Mouse (Mus musculus): ENCODE measurements around the gene Fsd2.

The Fsd2 gene

GRCm38 (mm10) chr7:81572610-81573268 lies 6.0 kb upstream of the Fsd2 start:
- no peak for DNase-seq (ENCODE audit: low read depth, low spot score)

DNA sequence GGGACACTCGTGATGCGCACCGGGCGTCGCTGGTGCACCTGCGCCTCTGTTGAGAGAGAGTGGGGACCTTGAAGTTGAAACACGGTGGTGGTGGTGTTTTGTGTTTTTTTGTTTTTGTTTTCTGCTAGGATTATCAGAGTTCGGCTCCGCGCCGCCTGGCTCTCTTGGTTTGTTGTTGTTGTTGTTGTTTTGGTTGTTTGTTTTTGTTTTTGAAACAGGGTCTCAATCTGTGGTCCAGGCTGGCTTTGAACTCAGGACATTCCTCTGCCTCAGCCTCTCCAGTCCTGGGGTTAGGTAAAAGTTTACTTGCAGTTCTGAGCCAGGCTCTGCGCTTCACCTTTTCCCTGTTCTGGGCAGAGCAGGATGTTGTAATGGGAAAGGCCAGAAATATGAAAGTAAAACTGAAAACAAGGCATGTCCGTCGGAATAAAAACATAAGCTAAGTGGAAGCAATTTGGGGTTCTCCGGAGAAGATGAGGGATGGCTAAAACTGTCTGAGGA lies 5.2 kb upstream of the Fsd2 start:
- no peak for DNase-seq (ENCODE audit: low read depth, low spot score)

GRCm38 (mm10) chr7:81571108-81571940 lies 4.6 kb upstream of the Fsd2 start, which contains the start of gene Whamm:
Gene Whamm, plus strand, starts transcription at chr7:81571266.
- DNase-seq (ENCODE audit: low read depth, low spot score): peak; percentile 98

GRCm38 (mm10) chr7:81570752-81571107 lies 4.0 kb upstream of the Fsd2 start:
- no peak for DNase-seq (ENCODE audit: low read depth, low spot score)

DNA sequence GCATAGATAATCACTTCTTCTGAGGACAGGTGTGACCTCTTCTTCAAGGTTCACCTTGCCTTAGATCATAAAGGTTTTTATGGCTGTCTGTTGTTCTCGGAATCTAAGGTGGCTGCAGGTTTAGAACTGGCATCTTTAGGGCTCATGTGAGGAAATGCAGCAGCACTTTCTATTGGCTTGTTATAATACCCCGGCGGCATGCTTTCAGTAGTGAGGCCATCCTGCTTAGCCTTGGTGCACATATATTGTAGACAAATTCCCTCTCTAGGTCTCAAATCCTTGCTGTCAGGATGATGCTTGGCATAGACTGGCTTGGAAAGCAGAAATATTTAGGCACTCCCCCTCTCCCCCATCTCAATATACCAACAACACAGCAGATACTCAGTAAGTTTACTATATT lies 3.5 kb upstream of the Fsd2 start:
- no peak for DNase-seq (ENCODE audit: low read depth, low spot score)

DNA sequence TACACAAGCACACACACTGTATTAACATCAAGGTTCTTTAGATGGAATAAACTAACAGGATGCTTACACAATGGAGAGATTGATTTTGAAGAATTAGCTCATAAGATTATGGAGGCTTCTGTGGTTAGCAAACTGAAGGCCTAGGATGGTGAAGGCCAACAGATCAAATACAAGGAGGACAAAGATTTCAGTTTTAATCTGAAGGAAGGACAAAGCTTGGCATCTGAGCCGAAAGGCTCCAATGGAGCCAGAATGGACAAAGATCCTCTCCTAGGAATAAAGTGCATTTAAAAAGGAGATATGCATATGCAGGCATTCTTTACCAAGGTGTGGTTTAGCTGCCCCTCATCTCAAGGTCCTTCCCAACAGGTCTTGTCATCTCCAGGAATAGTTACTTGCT lies 3.1 kb upstream of the Fsd2 start:
- DNase-seq (ENCODE audit: low read depth, low spot score): no peak

GRCm38 (mm10) chr7:81567396-81567795 lies 652 bp upstream of the Fsd2 start:
- no peak for DNase-seq (ENCODE audit: low read depth, low spot score)

DNA sequence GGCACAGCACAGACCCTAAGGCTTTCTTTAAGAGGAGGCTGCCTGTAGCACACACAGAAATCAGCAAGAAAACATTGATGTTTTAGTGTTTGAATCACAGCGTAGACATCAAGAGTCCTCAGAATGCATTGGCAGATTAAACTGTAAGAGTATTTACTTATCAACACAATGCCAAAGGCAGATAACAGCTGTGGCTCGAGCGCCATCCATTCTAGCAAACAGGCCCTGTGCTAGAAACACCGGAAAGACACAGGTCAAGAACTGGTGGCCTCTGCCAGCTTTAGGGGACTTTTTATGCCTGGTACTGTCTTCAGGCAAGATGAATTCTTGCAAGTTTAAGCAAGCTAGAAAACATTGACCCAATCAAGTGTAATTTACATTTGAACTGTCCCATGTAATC lies 412 bp downstream of the Fsd2 start:
- no peak for DNase-seq (ENCODE audit: low read depth, low spot score)

DNA sequence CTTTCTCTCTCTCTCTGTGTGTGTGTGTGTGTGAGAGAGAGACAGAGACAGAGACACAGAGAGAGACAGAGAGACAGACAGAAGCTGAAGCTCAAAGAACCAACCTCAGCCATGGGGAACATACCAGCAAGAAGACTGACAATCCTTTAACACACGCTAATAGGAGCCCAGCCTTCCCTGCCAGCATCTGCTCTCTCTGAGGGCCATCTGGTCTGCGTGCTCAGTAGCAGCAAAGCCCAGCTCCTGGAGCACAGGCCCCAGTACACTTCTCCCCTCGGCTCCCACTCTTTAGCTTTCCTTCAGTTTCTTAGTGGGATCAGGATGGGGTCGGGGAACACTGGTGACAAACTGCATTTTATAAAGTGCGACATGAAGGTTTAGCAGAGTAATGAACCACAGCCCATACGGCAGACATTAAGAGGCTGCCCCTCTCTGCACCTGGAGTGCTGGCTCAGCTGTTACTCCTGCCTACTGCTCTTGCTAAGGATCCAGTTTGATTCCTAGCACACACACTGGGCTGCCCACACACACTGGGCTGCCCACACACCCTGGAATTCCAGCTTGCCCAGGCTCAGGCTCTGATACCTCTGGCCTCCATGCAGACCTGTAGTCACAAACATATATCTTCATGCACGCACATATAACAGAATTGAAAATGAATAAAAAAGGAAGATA lies 1.2 kb downstream of the Fsd2 start:
- peak; percentile 73 for DNase-seq (ENCODE audit: low read depth, low spot score)

DNA sequence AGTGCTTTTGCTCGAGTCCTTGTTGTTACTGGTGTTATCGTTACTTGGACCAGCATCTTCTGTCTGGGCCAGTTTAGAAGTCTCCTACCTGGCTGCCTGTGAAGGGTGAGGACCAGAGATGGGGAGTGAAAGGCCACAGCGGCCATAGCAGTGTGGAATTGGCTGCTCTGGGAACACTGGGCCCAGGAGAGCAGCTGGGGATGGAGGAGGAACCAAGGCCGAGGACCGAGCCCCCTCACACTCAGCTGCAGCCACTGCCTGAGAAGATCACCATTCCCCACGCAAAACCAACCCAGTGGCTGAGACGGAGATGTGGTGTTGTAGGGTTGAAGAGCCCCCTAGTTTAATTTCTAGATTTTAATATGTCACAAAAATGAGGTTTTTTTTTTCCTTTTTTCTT lies 2.0 kb downstream of the Fsd2 start:
- no peak for DNase-seq (ENCODE audit: low read depth, low spot score)

- no peak for DNase-seq (ENCODE audit: low read depth, low spot score)
Observed at GRCm38 (mm10) chr7:81563506-81564015, 3.2 kb downstream of the Fsd2 start.

DNA sequence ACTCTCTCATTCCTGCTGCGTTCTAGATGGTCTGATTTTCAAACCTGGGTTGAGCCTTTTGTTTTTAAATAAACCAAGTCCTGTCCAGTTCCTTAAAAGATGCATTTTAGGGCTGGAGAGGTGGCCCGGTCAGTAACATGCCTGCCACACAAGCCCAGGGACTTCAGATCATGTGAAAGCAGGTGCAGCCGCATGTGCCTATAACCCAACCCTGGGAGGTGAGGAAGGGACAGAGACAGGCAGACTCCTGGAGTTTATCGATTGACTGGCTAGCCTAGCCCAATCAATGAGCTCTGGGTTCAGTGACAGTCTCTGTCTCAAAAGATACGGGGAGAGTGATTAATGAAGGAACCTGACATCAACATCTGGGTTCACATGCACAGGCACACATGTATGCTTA lies 5.5 kb downstream of the Fsd2 start:
- DNase-seq (ENCODE audit: low read depth, low spot score): no peak

DNA sequence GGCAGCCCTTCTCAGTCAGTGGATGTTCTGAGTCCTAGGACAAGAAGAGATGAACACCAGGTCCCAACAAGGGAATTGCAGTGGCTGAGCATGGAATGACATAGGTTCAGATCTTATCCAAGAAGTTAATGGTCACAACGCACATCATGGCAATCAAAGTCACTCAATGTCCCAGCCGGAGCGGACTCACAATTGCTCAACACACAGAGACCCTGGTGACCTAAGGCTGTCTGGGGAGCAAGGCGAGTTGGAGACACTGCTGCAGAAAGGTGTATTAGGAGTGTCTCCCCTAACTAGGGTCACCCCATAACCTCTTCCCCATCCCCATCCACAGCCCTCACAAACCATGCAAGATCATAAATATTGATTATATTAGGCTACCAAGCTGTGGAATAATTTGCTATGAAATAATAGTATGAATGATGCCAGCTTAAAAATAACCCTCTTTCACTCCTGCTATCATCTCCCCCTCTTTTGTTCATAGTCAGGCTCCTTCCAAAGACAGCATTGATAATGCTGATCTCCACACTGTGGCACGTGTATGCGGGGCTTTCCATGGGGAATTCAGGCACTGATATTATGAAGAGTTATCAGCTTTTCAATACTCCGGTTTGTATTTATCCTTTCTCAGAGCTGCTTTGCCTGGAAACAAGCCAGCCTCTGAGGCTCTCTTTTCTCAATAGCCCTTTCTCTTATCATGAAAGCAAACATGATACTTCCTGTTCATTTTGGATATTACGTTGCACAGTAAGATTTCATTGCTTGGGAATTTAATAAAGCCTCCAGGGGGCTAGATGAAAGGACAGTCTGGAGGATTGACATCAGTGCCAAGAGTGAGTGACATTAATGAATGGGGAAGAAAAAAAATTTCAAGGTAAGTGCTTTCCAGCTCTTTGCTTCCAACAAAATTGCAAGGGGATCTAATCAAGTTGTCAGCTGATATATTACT lies 6.4 kb downstream of the Fsd2 start:
- no peak for DNase-seq (ENCODE audit: low read depth, low spot score)

- DNase-seq (ENCODE audit: low read depth, low spot score): no peak
Observed at GRCm38 (mm10) chr7:81559231-81559980, 7.3 kb downstream of the Fsd2 start.

GRCm38 (mm10) chr7:81557985-81558360 lies 8.8 kb downstream of the Fsd2 start:
- DNase-seq (ENCODE audit: low read depth, low spot score): no peak

DNA sequence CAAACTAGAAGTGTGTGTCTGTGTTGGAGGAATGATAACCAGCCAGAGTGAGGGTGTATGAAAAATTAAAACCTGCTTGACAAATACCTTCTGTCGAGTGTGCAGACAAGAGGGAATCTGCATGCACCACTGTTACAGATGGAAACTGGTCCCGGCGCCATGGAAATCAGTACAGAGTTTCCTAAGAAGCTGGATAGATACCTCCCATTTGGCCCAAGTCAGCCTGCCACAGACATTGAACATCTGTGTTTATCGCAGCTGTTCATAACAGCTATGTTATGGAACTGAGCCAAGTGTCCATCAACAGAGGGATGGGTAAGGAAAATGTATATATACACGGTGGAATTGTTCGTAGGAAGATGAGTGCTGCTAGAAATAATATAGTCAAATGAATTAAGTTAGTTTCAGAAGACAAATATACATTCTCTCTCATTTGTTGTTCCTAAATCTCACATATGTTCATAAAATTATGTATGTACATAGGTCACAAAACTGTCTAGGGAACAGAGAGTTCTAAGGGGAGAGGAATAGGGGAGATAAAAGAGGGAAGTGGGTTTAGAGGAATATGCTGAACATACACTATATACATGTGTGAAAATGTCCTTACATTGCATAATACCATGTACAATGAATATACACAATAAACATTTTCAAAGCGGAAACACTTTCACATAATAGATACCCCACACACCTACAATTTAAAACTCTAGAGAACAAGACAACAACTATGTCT lies 9.3 kb downstream of the Fsd2 start:
- DNase-seq (ENCODE audit: low read depth, low spot score): no peak

DNA sequence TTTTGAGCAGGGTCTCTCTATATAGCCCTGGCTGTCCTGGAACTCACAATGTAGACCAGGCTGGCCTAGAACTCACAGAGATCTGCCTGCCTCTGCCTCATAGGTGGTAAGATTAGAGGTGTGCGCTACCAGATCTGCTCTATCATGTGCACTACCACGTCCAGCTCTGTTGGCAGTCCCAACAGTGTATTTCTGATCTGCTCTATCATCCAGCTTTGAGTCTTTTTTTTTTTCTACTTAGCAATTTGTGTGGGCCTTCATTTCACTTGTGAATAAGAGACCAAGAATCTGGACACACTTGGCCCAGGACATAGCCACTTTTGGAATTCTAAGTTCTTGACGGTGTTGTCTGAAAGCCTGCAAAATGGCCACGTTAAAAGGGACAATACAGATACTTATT lies 9.9 kb downstream of the Fsd2 start:
- DNase-seq (ENCODE audit: low read depth, low spot score): no peak

DNA sequence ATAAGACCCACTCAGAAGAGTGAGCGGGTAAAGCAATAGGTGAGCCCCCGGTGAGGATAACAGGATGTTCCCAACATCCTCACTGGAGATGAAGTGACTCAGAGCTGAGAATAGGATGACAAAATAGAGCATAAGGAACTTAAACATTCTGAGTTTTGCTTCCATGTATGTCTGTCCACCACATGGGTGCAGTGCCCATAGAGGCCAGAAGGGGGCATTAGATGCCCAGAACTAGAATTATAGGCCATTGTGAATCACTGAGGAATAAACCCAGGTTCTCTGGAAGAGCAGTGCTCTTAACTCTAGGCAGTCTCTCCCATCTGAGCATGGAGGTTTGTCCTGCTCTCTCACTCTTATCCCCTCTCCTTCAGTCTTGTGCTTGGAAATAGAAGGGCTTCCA lies 12.4 kb downstream of the Fsd2 start:
- no peak for DNase-seq (ENCODE audit: low read depth, low spot score)

DNA sequence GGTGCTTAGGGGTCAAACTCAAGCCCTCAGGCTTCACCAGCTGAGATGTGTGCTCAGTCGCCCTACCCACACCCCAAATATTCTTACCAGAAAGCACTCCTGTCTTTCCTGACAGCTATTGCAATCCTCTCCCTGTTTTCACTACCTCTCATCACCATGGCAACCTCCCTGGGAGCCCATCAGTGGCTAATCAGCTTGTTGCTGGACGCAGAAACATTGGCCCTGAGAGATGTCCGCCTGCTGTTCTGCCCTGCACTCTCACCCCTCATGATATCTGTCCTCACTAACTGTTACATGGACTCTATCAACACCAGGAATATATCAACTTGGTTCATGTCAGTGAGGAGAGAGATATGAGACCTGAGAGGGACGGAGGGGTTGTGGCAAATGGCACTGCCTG lies 13.2 kb downstream of the Fsd2 start:
- peak; percentile 34 for DNase-seq (ENCODE audit: low read depth, low spot score)

- DNase-seq (ENCODE audit: low read depth, low spot score): no peak
Observed at GRCm38 (mm10) chr7:81548864-81549263, 17.9 kb downstream of the Fsd2 start.

Data from brain, adult 2 months (tissue).